Mouse (Mus musculus) MEL (cell line): ENCODE data around the gene Scnn1a.

Experiments used
- BHLHE40 ChIP-seq: IDR thresholded peaks from 2 replicates; pipeline ENCODE4 v1.6.1; 2012; ENCODE audit warnings: low read depth, mild to moderate bottlenecking, inconsistent platforms, low read length, improper control_type of control experiment, borderline replicate concordance
- CTCF ChIP-seq, 3 experiments: IDR thresholded peaks in 2 of 3; conservative IDR thresholded peaks in 1 of 3; 2 replicates each; pipeline ENCODE4 v1.5.1; 2011 to 2012; ENCODE audit warnings: low read length in 3 of 3, low read depth in 2 of 3, mild to moderate bottlenecking in 2 of 3, improper control_type of control experiment in 1 of 3, inconsistent platforms in 1 of 3, mixed read lengths in 1 of 3, moderate library complexity in 1 of 3; ENCODE audit not compliant: control insufficient read depth in 1 of 3, insufficient read depth in 1 of 3, poor library complexity in 1 of 3, severe bottlenecking in 1 of 3
- GABPA ChIP-seq: IDR thresholded peaks from 2 replicates; pipeline ENCODE4 v1.6.1; 2012; ENCODE audit warnings: low read depth, mild to moderate bottlenecking, inconsistent platforms, low read length, improper control_type of control experiment, moderate library complexity
- MYB ChIP-seq: IDR thresholded peaks from 2 replicates; pipeline ENCODE4 v1.6.1; 2011; ENCODE audit warnings: mild to moderate bottlenecking, low read depth, low read length, improper control_type of control experiment
- POLR2A ChIP-seq, 2 experiments: IDR thresholded peaks; 2 replicates each; pipeline ENCODE4 v1.6.1; 2011 to 2012; ENCODE audit warnings: low read length in 2 of 2, mild to moderate bottlenecking in 2 of 2, control low read depth in 1 of 2, improper control_type of control experiment in 1 of 2, low read depth in 1 of 2, moderate library complexity in 1 of 2; ENCODE audit not compliant: control insufficient read depth in 1 of 2, insufficient read depth in 1 of 2, poor library complexity in 1 of 2
- TCF12 ChIP-seq: IDR thresholded peaks from 2 replicates; pipeline ENCODE4 v1.6.1; 2014; ENCODE audit warnings: low read depth, mild to moderate bottlenecking, inconsistent platforms, low read length, improper control_type of control experiment, moderate library complexity

- no peak for TF ChIP-seq POLR2A (IDR thresholded peaks at IDR 0.05; ENCODE audit: control insufficient read depth in 1 of 2, insufficient read depth in 1 of 2, low read depth in 1 of 2, low read length in 2 of 2, poor library complexity in 1 of 2)
- TF ChIP-seq BHLHE40, result no peak
- no peak for TF ChIP-seq CTCF (IDR thresholded peaks at IDR 0.05 in 2 of 3, conservative IDR thresholded peaks at IDR 0.05 in 1 of 3; ENCODE audit: control insufficient read depth in 1 of 3, insufficient read depth in 1 of 3, low read depth in 2 of 3, low read length in 3 of 3, poor library complexity in 1 of 3, severe bottlenecking in 1 of 3)
- TF ChIP-seq MYB, result no peak
- TF ChIP-seq TCF12, result no peak
- no peak for TF ChIP-seq GABPA
Observed at GRCm38 (mm10) chr6:125356264-125356663, 35.8 kb downstream of the Scnn1a start.
